Mouse (Mus musculus) MEL (cell line): ENCODE measurements around the gene Per3. TPM values are rescaled to one million over a fixed set of nuclear protein-coding genes. Genes with fewer than 3 reads are reported as not detected.

Source experiments
- DNase-seq: peaks from one replicate; pipeline ENCODE4 v3.0.0; 2011; ENCODE audit warnings: low read depth, low spot score
- H3K27ac ChIP-seq: 2 replicates; pipeline ENCODE4 v1.5.1; 2012; ENCODE audit warnings: low read depth, mild to moderate bottlenecking, control low read depth, low read length, moderate library complexity; ENCODE audit not compliant: control insufficient read depth
- H3K27me3 ChIP-seq, 2 experiments: fragments of 150-350 bp in 1 of 2; sonication (generic) in 1 of 2; 2 replicates each; pipeline ENCODE4 v1.6.1; 2012; ENCODE audit warnings: low read length in 2 of 2, mild to moderate bottlenecking in 2 of 2, improper control_type of control experiment in 1 of 2, moderate library complexity in 1 of 2; ENCODE audit not compliant: insufficient read depth in 2 of 2, control insufficient read depth in 1 of 2
- H3K36me3 ChIP-seq, 2 experiments: 2 replicates each; pipeline ENCODE4 v1.6.1; 2012 to 2014; ENCODE audit warnings: low read length in 2 of 2, improper control_type of control experiment in 1 of 2, inconsistent platforms in 1 of 2, mild to moderate bottlenecking in 1 of 2; ENCODE audit not compliant: insufficient read depth in 2 of 2, control insufficient read depth in 1 of 2
- H3K4me1 ChIP-seq, 2 experiments: fragments of 150-350 bp in 1 of 2; sonication (generic) in 1 of 2; 2 replicates each; pipeline ENCODE4 v1.6.1; 2012; ENCODE audit warnings: low read length in 2 of 2, improper control_type of control experiment in 1 of 2, mild to moderate bottlenecking in 1 of 2; ENCODE audit not compliant: insufficient read depth in 2 of 2, control insufficient read depth in 1 of 2
- H3K4me3 ChIP-seq, 2 experiments: fragments of 150-350 bp in 1 of 2; sonication (generic) in 1 of 2; 2 replicates each; pipeline ENCODE4 v1.5.1; 2012; ENCODE audit warnings: low read depth in 2 of 2, low read length in 2 of 2, mild to moderate bottlenecking in 2 of 2, moderate library complexity in 2 of 2, control low read depth in 1 of 2, improper control_type of control experiment in 1 of 2; ENCODE audit not compliant: control insufficient read depth in 1 of 2, insufficient read depth in 1 of 2
- H3K79me2 ChIP-seq: 2 replicates; pipeline ENCODE4 v1.6.1; 2012; ENCODE audit warnings: mild to moderate bottlenecking, low read length, moderate library complexity; ENCODE audit not compliant: control insufficient read depth, poor library complexity, insufficient read depth
- H3K9ac ChIP-seq: 2 replicates; pipeline ENCODE4 v1.6.1; 2012; ENCODE audit warnings: low read depth, mild to moderate bottlenecking, control low read depth, low read length, moderate library complexity; ENCODE audit not compliant: control insufficient read depth, poor library complexity, severe bottlenecking
- H3K9me3 ChIP-seq: fragments of 150-350 bp; sonication (generic); replicated peaks from 2 replicates; pipeline ENCODE4 v1.6.1; 2012; ENCODE audit warnings: mild to moderate bottlenecking, low read length, improper control_type of control experiment, moderate library complexity; ENCODE audit not compliant: insufficient read depth
- BHLHE40 ChIP-seq: IDR thresholded peaks from 2 replicates; pipeline ENCODE4 v1.6.1; 2012; ENCODE audit warnings: low read depth, mild to moderate bottlenecking, inconsistent platforms, low read length, improper control_type of control experiment, borderline replicate concordance
- CHD1 ChIP-seq: IDR thresholded peaks from 2 replicates; pipeline ENCODE4 v1.6.1; 2012; ENCODE audit warnings: low read depth, mild to moderate bottlenecking, inconsistent platforms, low read length, improper control_type of control experiment
- CHD2 ChIP-seq: IDR thresholded peaks from 2 replicates; pipeline ENCODE4 v1.6.1; 2011; ENCODE audit warnings: low read length, improper control_type of control experiment
- E2F4 ChIP-seq: IDR thresholded peaks from 2 replicates; pipeline ENCODE4 v1.6.1; 2011; ENCODE audit warnings: low read depth, low read length, improper control_type of control experiment, borderline replicate concordance
- ELF1 ChIP-seq: IDR thresholded peaks from 2 replicates; pipeline ENCODE4 v1.6.1; 2014; ENCODE audit warnings: low read depth, mild to moderate bottlenecking, inconsistent platforms, low read length, improper control_type of control experiment, moderate library complexity
- EP300 ChIP-seq, 2 experiments: IDR thresholded peaks; 2 replicates each; pipeline ENCODE4 v1.6.1; 2011; ENCODE audit warnings: improper control_type of control experiment in 2 of 2, low read length in 2 of 2, low read depth in 1 of 2, mild to moderate bottlenecking in 1 of 2
- ETS1 ChIP-seq: IDR thresholded peaks from 2 replicates; pipeline ENCODE4 v1.6.1; 2012; ENCODE audit warnings: low read depth, mild to moderate bottlenecking, inconsistent platforms, low read length, improper control_type of control experiment, moderate library complexity
- GABPA ChIP-seq: IDR thresholded peaks from 2 replicates; pipeline ENCODE4 v1.6.1; 2012; ENCODE audit warnings: low read depth, mild to moderate bottlenecking, inconsistent platforms, low read length, improper control_type of control experiment, moderate library complexity
- GATA1 ChIP-seq: IDR thresholded peaks from 2 replicates; pipeline ENCODE4 v1.6.1; 2011; ENCODE audit warnings: low read depth, low read length, improper control_type of control experiment
- HCFC1 ChIP-seq: IDR thresholded peaks from 2 replicates; pipeline ENCODE4 v1.6.1; 2012; ENCODE audit warnings: low read depth, mild to moderate bottlenecking, inconsistent platforms, low read length, improper control_type of control experiment, moderate library complexity
- KAT2A ChIP-seq: conservative IDR thresholded peaks from 2 replicates; pipeline ENCODE4 v1.6.1; 2012; ENCODE audit warnings: low read depth, low read length, improper control_type of control experiment, inconsistent platforms
- MYB ChIP-seq: IDR thresholded peaks from 2 replicates; pipeline ENCODE4 v1.6.1; 2011; ENCODE audit warnings: mild to moderate bottlenecking, low read depth, low read length, improper control_type of control experiment
- MYC ChIP-seq: IDR thresholded peaks from 2 replicates; pipeline ENCODE4 v1.6.1; 2011; ENCODE audit warnings: low read depth, mild to moderate bottlenecking, low read length, improper control_type of control experiment, moderate library complexity
- NELFE ChIP-seq: IDR thresholded peaks from 2 replicates; pipeline ENCODE4 v1.6.1; 2011; ENCODE audit warnings: low read depth, low read length, improper control_type of control experiment
- POLR2A ChIP-seq, 2 experiments: IDR thresholded peaks; 2 replicates each; pipeline ENCODE4 v1.6.1; 2011 to 2012; ENCODE audit warnings: low read length in 2 of 2, mild to moderate bottlenecking in 2 of 2, control low read depth in 1 of 2, improper control_type of control experiment in 1 of 2, low read depth in 1 of 2, moderate library complexity in 1 of 2; ENCODE audit not compliant: control insufficient read depth in 1 of 2, insufficient read depth in 1 of 2, poor library complexity in 1 of 2
- RAD21 ChIP-seq: IDR thresholded peaks from 2 replicates; pipeline ENCODE4 v1.6.1; 2011; ENCODE audit warnings: mild to moderate bottlenecking, low read depth, low read length, improper control_type of control experiment
- RCOR1 ChIP-seq: IDR thresholded peaks from 2 replicates; pipeline ENCODE4 v1.6.1; 2012; ENCODE audit warnings: low read depth, mild to moderate bottlenecking, inconsistent platforms, low read length, improper control_type of control experiment
- SMC3 ChIP-seq: IDR thresholded peaks from 2 replicates; pipeline ENCODE4 v1.6.1; 2011; ENCODE audit warnings: low read depth, low read length, improper control_type of control experiment
- USF1 ChIP-seq: IDR thresholded peaks from 2 replicates; pipeline ENCODE4 v1.6.1; 2014; ENCODE audit warnings: low read depth, mild to moderate bottlenecking, inconsistent platforms, low read length, improper control_type of control experiment, moderate library complexity
- USF2 ChIP-seq, 2 experiments: IDR thresholded peaks; 2 replicates each; pipeline ENCODE4 v1.6.1; 2011 to 2012; ENCODE audit warnings: improper control_type of control experiment in 2 of 2, low read length in 2 of 2, borderline replicate concordance in 1 of 2, inconsistent platforms in 1 of 2, low read depth in 1 of 2, mild to moderate bottlenecking in 1 of 2; ENCODE audit not compliant: insufficient read depth in 1 of 2
- ZC3H11A ChIP-seq: IDR thresholded peaks from 2 replicates; pipeline ENCODE4 v1.6.1; 2012; ENCODE audit warnings: low read depth, mild to moderate bottlenecking, inconsistent platforms, low read length, improper control_type of control experiment
- ZMIZ1 ChIP-seq: IDR thresholded peaks from 2 replicates; pipeline ENCODE4 v1.6.1; 2012; ENCODE audit warnings: low read depth, mild to moderate bottlenecking, inconsistent platforms, low read length, improper control_type of control experiment, moderate library complexity
- polyA plus RNA-seq, 2 experiments: library from polyadenylated mRNA; stranded (reverse) in 1 of 2; unstranded in 1 of 2; fragments of >175 nt in 1 of 2; fragments of >200 nt in 1 of 2; gene quantifications; 2 replicates each; pipeline versions ENCODE4 v1.2.1 to v1.2.4; 2012; ENCODE audit warnings: low replicate concordance in 2 of 2, low read depth in 1 of 2; ENCODE audit not compliant: insufficient read length in 2 of 2, insufficient read depth in 1 of 2, missing spikeins in 1 of 2
- total RNA-seq: library from RNA; depleted of rRNA; stranded (reverse); fragments of 300-350 nt; gene quantifications from 2 replicates; pipeline ENCODE4 v1.2.3, GENCODE M21; 2012

The Per3 gene
- total and polyA plus RNA-seq, 3 experiments: 3.1 to 4.5 TPM; not detected in 1

DNA sequence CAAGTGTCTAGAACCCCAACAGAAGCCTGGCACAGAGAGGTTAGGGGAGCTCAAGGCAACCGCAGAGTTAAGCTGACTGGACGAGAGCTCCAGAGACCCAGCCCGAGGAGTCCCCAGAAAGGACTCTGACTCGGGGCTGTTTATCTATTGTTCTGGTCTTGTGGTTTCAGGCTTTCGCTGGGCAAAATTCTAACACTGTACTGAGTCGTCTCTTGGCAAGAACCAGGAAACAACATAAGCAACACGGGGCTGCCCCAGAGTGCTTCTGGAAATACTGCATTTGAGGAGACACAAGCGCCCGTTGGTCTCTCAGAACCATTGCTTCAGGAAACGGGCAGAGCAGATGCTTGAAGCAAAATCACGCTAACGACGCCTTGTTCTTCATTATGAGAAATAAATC lies 43.1 kb downstream of the Per3 start:
- Histone ChIP-seq H3K36me3 (no peaks in the 10 kb centered on the region), H3K79me2 (no peaks in the 10 kb centered on the region), H3K9me3 (no peaks in the 10 kb centered on the region), H3K27me3 (no peaks in the 10 kb centered on the region), H3K4me3 (no peak overlapping the region), H3K27ac (no peak overlapping the region), H3K4me1 (no peaks in the 10 kb centered on the region), H3K9ac (no peak overlapping the region)
- peak; percentile 7 for DNase-seq
- TF ChIP-seq ELF1 (no peak), CHD2 (no peak), GATA1 (no peak), USF1 (no peak), POLR2A (IDR thresholded peaks at IDR 0.05; ENCODE audit: control insufficient read depth in 1 of 2, insufficient read depth in 1 of 2, low read depth in 1 of 2, low read length in 2 of 2, poor library complexity in 1 of 2) (no peak), SMC3 (no peak), NELFE (no peak), EP300 (IDR thresholded peaks at IDR 0.05; ENCODE audit: low read depth in 1 of 2, low read length in 2 of 2) (no peak), HCFC1 (no peak), CHD1 (no peak), ZMIZ1 (no peak)

DNA sequence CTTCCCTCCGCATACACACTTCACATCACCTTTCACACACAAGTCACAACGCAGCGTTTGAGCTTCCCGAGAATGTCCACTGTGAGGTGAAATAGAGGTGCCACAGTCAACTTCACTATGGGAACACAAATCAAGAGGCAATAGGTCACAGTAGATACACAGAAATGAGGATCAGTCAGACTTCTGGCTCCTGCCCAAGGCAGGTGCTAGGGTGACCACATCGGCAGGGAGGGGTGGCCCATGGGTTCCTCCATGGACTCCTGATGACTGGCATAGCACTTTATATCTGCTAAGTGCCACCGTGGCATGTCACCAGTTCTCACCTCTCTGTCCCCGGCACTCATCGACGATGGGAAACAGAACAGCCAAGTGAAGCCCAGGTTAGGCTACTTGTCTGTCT lies 45.8 kb downstream of the Per3 start:
- Histone ChIP-seq H3K27me3 (no peaks in the 10 kb centered on the region), H3K79me2 (no peaks in the 10 kb centered on the region), H3K9me3 (no peaks in the 10 kb centered on the region), H3K9ac (no peak overlapping the region)
- no peak for DNase-seq
- TF ChIP-seq ZC3H11A: no peak
- TF ChIP-seq MYB: no peak
- no peak for TF ChIP-seq ETS1
- no peak for TF ChIP-seq KAT2A
- TF ChIP-seq RAD21: no peak
- TF ChIP-seq GABPA: no peak
- no peak for TF ChIP-seq RCOR1
- no peak for TF ChIP-seq USF2 (IDR thresholded peaks at IDR 0.05; ENCODE audit: borderline replicate concordance in 1 of 2, insufficient read depth in 1 of 2, low read depth in 1 of 2, low read length in 2 of 2)
- no peak for TF ChIP-seq BHLHE40
- TF ChIP-seq E2F4: no peak
- TF ChIP-seq MYC: no peak
- TF ChIP-seq EP300 (IDR thresholded peaks at IDR 0.05; ENCODE audit: low read depth in 1 of 2, low read length in 2 of 2): no peak
- TF ChIP-seq, all 39 proteins: peak for 0
- no peak overlapping the region for H3K4me3 ChIP-seq
- no peaks in the 10 kb centered on the region for H3K36me3 ChIP-seq
- H3K27ac ChIP-seq: no peak overlapping the region
- no peaks in the 10 kb centered on the region for H3K4me1 ChIP-seq
